Mouse (Mus musculus) MEL (cell line): ENCODE measurements at regions not wholly inside any gene's neighbourhood (a gene's known extent, or its start where the extent isn't known, plus 50 kb on each side); places are given as distances from the start of the nearest gene placed in this dataset.

Source experiments
- DNase-seq: peaks from one replicate; pipeline ENCODE4 v3.0.0; 2011; ENCODE audit warnings: low read depth, low spot score
- H3K27ac ChIP-seq: 2 replicates; pipeline ENCODE4 v1.5.1; 2012; ENCODE audit warnings: low read depth, mild to moderate bottlenecking, control low read depth, low read length, moderate library complexity; ENCODE audit not compliant: control insufficient read depth
- H3K27me3 ChIP-seq, 2 experiments: fragments of 150-350 bp in 1 of 2; sonication (generic) in 1 of 2; 2 replicates each; pipeline ENCODE4 v1.6.1; 2012; ENCODE audit warnings: low read length in 2 of 2, mild to moderate bottlenecking in 2 of 2, improper control_type of control experiment in 1 of 2, moderate library complexity in 1 of 2; ENCODE audit not compliant: insufficient read depth in 2 of 2, control insufficient read depth in 1 of 2
- H3K36me3 ChIP-seq, 2 experiments: 2 replicates each; pipeline ENCODE4 v1.6.1; 2012 to 2014; ENCODE audit warnings: low read length in 2 of 2, improper control_type of control experiment in 1 of 2, inconsistent platforms in 1 of 2, mild to moderate bottlenecking in 1 of 2; ENCODE audit not compliant: insufficient read depth in 2 of 2, control insufficient read depth in 1 of 2
- H3K4me1 ChIP-seq, 2 experiments: fragments of 150-350 bp in 1 of 2; sonication (generic) in 1 of 2; 2 replicates each; pipeline ENCODE4 v1.6.1; 2012; ENCODE audit warnings: low read length in 2 of 2, improper control_type of control experiment in 1 of 2, mild to moderate bottlenecking in 1 of 2; ENCODE audit not compliant: insufficient read depth in 2 of 2, control insufficient read depth in 1 of 2
- H3K4me3 ChIP-seq, 2 experiments: fragments of 150-350 bp in 1 of 2; sonication (generic) in 1 of 2; 2 replicates each; pipeline ENCODE4 v1.5.1; 2012; ENCODE audit warnings: low read depth in 2 of 2, low read length in 2 of 2, mild to moderate bottlenecking in 2 of 2, moderate library complexity in 2 of 2, control low read depth in 1 of 2, improper control_type of control experiment in 1 of 2; ENCODE audit not compliant: control insufficient read depth in 1 of 2, insufficient read depth in 1 of 2
- H3K79me2 ChIP-seq: 2 replicates; pipeline ENCODE4 v1.6.1; 2012; ENCODE audit warnings: mild to moderate bottlenecking, low read length, moderate library complexity; ENCODE audit not compliant: control insufficient read depth, poor library complexity, insufficient read depth
- H3K9ac ChIP-seq: 2 replicates; pipeline ENCODE4 v1.6.1; 2012; ENCODE audit warnings: low read depth, mild to moderate bottlenecking, control low read depth, low read length, moderate library complexity; ENCODE audit not compliant: control insufficient read depth, poor library complexity, severe bottlenecking
- H3K9me3 ChIP-seq: fragments of 150-350 bp; sonication (generic); replicated peaks from 2 replicates; pipeline ENCODE4 v1.6.1; 2012; ENCODE audit warnings: mild to moderate bottlenecking, low read length, improper control_type of control experiment, moderate library complexity; ENCODE audit not compliant: insufficient read depth
- CHD1 ChIP-seq: IDR thresholded peaks from 2 replicates; pipeline ENCODE4 v1.6.1; 2012; ENCODE audit warnings: low read depth, mild to moderate bottlenecking, inconsistent platforms, low read length, improper control_type of control experiment
- CTCF ChIP-seq, 3 experiments: IDR thresholded peaks in 2 of 3; conservative IDR thresholded peaks in 1 of 3; 2 replicates each; pipeline ENCODE4 v1.5.1; 2011 to 2012; ENCODE audit warnings: low read length in 3 of 3, low read depth in 2 of 3, mild to moderate bottlenecking in 2 of 3, improper control_type of control experiment in 1 of 3, inconsistent platforms in 1 of 3, mixed read lengths in 1 of 3, moderate library complexity in 1 of 3; ENCODE audit not compliant: control insufficient read depth in 1 of 3, insufficient read depth in 1 of 3, poor library complexity in 1 of 3, severe bottlenecking in 1 of 3
- ELF1 ChIP-seq: IDR thresholded peaks from 2 replicates; pipeline ENCODE4 v1.6.1; 2014; ENCODE audit warnings: low read depth, mild to moderate bottlenecking, inconsistent platforms, low read length, improper control_type of control experiment, moderate library complexity
- GATA1 ChIP-seq: IDR thresholded peaks from 2 replicates; pipeline ENCODE4 v1.6.1; 2011; ENCODE audit warnings: low read depth, low read length, improper control_type of control experiment
- HCFC1 ChIP-seq: IDR thresholded peaks from 2 replicates; pipeline ENCODE4 v1.6.1; 2012; ENCODE audit warnings: low read depth, mild to moderate bottlenecking, inconsistent platforms, low read length, improper control_type of control experiment, moderate library complexity
- JUND ChIP-seq: IDR thresholded peaks from 2 replicates; pipeline ENCODE4 v1.6.1; 2011; ENCODE audit warnings: low read depth, mild to moderate bottlenecking, improper control_type of control experiment, low read length
- MAX ChIP-seq: IDR thresholded peaks from 2 replicates; pipeline ENCODE4 v1.6.1; 2011; ENCODE audit warnings: low read length, improper control_type of control experiment
- MEF2A ChIP-seq: IDR thresholded peaks from 2 replicates; pipeline ENCODE4 v1.6.1; 2014; ENCODE audit warnings: low read depth, mild to moderate bottlenecking, inconsistent platforms, low read length, improper control_type of control experiment; ENCODE audit not compliant: poor library complexity, insufficient replicate concordance, severe bottlenecking; ENCODE audit errors: extremely low read depth
- NRF1 ChIP-seq: IDR thresholded peaks from 2 replicates; pipeline ENCODE4 v1.6.1; 2014; ENCODE audit warnings: low read depth, mild to moderate bottlenecking, inconsistent platforms, low read length, improper control_type of control experiment, moderate library complexity; ENCODE audit not compliant: poor library complexity, insufficient read depth, severe bottlenecking
- POLR2AphosphoS2 ChIP-seq: IDR thresholded peaks from 2 replicates; pipeline ENCODE4 v1.6.1; 2011; ENCODE audit warnings: low read length, improper control_type of control experiment
- POLR2AphosphoS5 ChIP-seq: IDR thresholded peaks from 2 replicates; pipeline ENCODE4 v1.6.1; 2012; ENCODE audit warnings: low read depth, borderline replicate concordance, mild to moderate bottlenecking, inconsistent platforms, low read length, moderate library complexity, mixed read lengths
- RAD21 ChIP-seq: IDR thresholded peaks from 2 replicates; pipeline ENCODE4 v1.6.1; 2011; ENCODE audit warnings: mild to moderate bottlenecking, low read depth, low read length, improper control_type of control experiment
- TAL1 ChIP-seq: IDR thresholded peaks from 2 replicates; pipeline ENCODE4 v1.6.1; 2012; ENCODE audit warnings: mild to moderate bottlenecking, inconsistent platforms, low read length, moderate library complexity, mixed read lengths
- TBP ChIP-seq: IDR thresholded peaks from 2 replicates; pipeline ENCODE4 v1.8.0; 2011; ENCODE audit warnings: low read depth, low read length, improper control_type of control experiment
- TCF12 ChIP-seq: IDR thresholded peaks from 2 replicates; pipeline ENCODE4 v1.6.1; 2014; ENCODE audit warnings: low read depth, mild to moderate bottlenecking, inconsistent platforms, low read length, improper control_type of control experiment, moderate library complexity
- UBTF ChIP-seq: IDR thresholded peaks from 2 replicates; pipeline ENCODE4 v1.6.1; 2012; ENCODE audit warnings: low read depth, mild to moderate bottlenecking, inconsistent platforms, low read length, improper control_type of control experiment, moderate library complexity, borderline replicate concordance; ENCODE audit not compliant: insufficient read depth
- ZC3H11A ChIP-seq: IDR thresholded peaks from 2 replicates; pipeline ENCODE4 v1.6.1; 2012; ENCODE audit warnings: low read depth, mild to moderate bottlenecking, inconsistent platforms, low read length, improper control_type of control experiment
- ZMIZ1 ChIP-seq: IDR thresholded peaks from 2 replicates; pipeline ENCODE4 v1.6.1; 2012; ENCODE audit warnings: low read depth, mild to moderate bottlenecking, inconsistent platforms, low read length, improper control_type of control experiment, moderate library complexity
- ZNF384 ChIP-seq: IDR thresholded peaks from 2 replicates; pipeline ENCODE4 v1.6.1; 2012; ENCODE audit warnings: low read depth, mild to moderate bottlenecking, inconsistent platforms, low read length, improper control_type of control experiment

DNA sequence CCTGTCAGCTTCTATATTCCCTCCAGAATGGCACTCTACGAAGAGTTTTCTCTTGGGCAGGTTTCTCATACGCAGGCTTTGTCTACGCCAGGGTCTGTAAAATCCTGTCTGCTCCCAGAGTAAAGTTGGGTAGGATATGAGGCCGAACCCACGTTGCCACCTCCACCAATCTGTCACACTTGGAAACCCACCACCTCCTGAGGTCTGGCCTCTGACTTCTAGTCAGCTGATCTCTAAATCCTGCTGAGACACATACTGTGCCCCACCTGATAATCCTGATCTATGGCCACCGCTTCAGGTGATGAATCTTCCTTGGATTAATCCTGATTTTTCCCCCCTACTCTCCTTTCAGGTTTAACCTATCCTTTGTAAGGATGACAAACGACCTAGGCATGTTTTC, 529.2 kb upstream of the Adam5 start:
- H3K27me3 ChIP-seq: peaks cover 6 to 7% of the 10 kb centered on the region in 2 experiments
- TF ChIP-seq TAL1 (no peak), CHD1 (no peak), TCF12 (no peak), UBTF (no peak), ELF1 (no peak), MAX (no peak)
- H3K4me1 ChIP-seq: no peaks in the 10 kb centered on the region
- no peak for DNase-seq
- H3K27ac ChIP-seq: no peak overlapping the region
- no peaks in the 10 kb centered on the region for H3K36me3 ChIP-seq
- H3K79me2 ChIP-seq: no peaks in the 10 kb centered on the region
- H3K9ac ChIP-seq: no peak overlapping the region
- H3K4me3 ChIP-seq: no peak overlapping the region
- no peaks in the 10 kb centered on the region for H3K9me3 ChIP-seq

DNA sequence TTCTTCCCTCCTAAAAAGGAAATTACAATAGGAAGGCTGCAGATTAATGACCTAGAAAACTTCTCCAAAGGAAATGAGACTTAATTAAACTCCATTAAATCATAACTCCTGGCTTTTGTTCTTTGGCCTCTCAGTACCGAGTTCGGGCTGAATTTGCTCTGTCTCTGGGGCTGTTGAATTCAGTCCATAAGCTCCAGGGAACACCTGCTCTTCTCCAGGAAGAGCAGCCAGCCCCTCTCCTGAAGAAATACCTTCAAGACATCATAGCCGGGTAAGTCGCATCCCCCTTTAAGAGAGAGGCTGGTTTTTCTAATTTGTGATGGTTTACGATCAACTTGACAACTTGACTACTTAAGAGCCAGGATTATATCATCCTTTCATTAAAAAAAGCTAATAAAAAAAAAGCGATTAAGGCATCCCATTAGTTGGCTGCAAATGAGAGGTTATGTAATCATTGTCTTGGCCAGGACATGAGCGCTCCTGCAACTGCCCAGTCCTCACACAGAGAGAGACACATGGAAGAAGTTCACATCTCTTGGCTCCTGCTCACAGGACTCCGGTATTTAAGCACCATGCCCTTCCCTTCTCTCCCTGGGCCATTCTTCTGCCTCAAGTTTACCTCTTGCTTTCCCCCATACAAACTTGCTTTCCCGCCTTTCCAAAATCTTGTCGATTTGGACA, 524.0 kb upstream of the Adam5 start:
- TF ChIP-seq CTCF (IDR thresholded peaks at IDR 0.05 in 2 of 3, conservative IDR thresholded peaks at IDR 0.05 in 1 of 3; ENCODE audit: control insufficient read depth in 1 of 3, insufficient read depth in 1 of 3, low read depth in 2 of 3, low read length in 3 of 3, poor library complexity in 1 of 3, severe bottlenecking in 1 of 3) (no peak), JUND (no peak), POLR2AphosphoS5 (no peak), HCFC1 (no peak), TBP (no peak), ZC3H11A (no peak)
- no peaks in the 10 kb centered on the region for H3K9me3 ChIP-seq
- DNase-seq: no peak

GRCm38 (mm10) chr8:25343160-25343602, 519.0 kb upstream of the Adam5 start:
- H3K79me2 ChIP-seq: no peaks in the 10 kb centered on the region
- no peaks in the 10 kb centered on the region; a peak in 1 of 4 replicates for H3K27me3 ChIP-seq
- no peak overlapping the region for H3K9ac ChIP-seq
- no peaks in the 10 kb centered on the region for H3K36me3 ChIP-seq
- TF ChIP-seq ZNF384: no peak
- no peak for TF ChIP-seq GATA1
- no peak for TF ChIP-seq TAL1
- TF ChIP-seq RAD21: no peak
- TF ChIP-seq ZMIZ1: no peak
- TF ChIP-seq NRF1: no peak
- no peak for TF ChIP-seq POLR2AphosphoS2
- no peak for TF ChIP-seq MEF2A
- no peak for TF ChIP-seq TBP
- H3K27ac ChIP-seq: no peak overlapping the region
- no peaks in the 10 kb centered on the region for H3K9me3 ChIP-seq
- H3K4me3 ChIP-seq: no peak overlapping the region
- H3K4me1 ChIP-seq: no peaks in the 10 kb centered on the region
- DNase-seq: no peak

More for the DNA sequence above, 524.0 kb upstream of the Adam5 start:
- H3K9ac ChIP-seq: no peak overlapping the region
- no peak overlapping the region for H3K27ac ChIP-seq
- no peak overlapping the region for H3K4me3 ChIP-seq
- H3K27me3 ChIP-seq: peaks cover 0 to 3% of the 10 kb centered on the region in 2 experiments; a peak in 2 of 4 replicates
- H3K79me2 ChIP-seq: no peaks in the 10 kb centered on the region
- H3K4me1 ChIP-seq: no peaks in the 10 kb centered on the region
- H3K36me3 ChIP-seq: no peaks in the 10 kb centered on the region
